Mouse (Mus musculus) midbrain, postnatal 0 days (tissue): Measurements from ENCODE around the gene Scrn2. TPM values are rescaled to one million over a fixed set of nuclear protein-coding genes. Genes with fewer than 3 reads are reported as not detected.
A peak's percentile ranks its signal among the peaks of the same experiment; 100 is the strongest.

Experiments
- ATAC-seq: fragments of 200-750 bp; cut with Nextera tagmentation; 2 replicates; pipeline ENCODE4 v1.8.0; 2017; ENCODE audit warnings: moderate number of reproducible peaks, mild to moderate bottlenecking, moderate TSS enrichment, moderate library complexity; ENCODE audit not compliant: low FRiP score
- DNase-seq: peaks from one replicate; pipeline ENCODE4 v3.0.0-alpha.2; 2015; ENCODE audit warnings: low spot score
- H3K27ac ChIP-seq: fragments of 300-500 bp; sonication (generic); 2 replicates; pipeline ENCODE4 v1.5.1; 2014; ENCODE audit warnings: low read depth, mild to moderate bottlenecking, low read length, mixed read lengths
- H3K27me3 ChIP-seq: fragments of 300-500 bp; sonication (generic); 2 replicates; pipeline ENCODE4 v1.6.1; 2014; ENCODE audit warnings: low read length, control low read depth, mixed read lengths; ENCODE audit not compliant: insufficient read depth
- H3K36me3 ChIP-seq: fragments of 300-500 bp; sonication (generic); 2 replicates; pipeline ENCODE4 v1.6.1; 2014; ENCODE audit warnings: low read length, control low read depth, mixed read lengths; ENCODE audit not compliant: insufficient read depth
- H3K4me1 ChIP-seq: fragments of 300-500 bp; sonication (generic); 2 replicates; pipeline ENCODE4 v1.6.1; 2014; ENCODE audit warnings: mild to moderate bottlenecking, control low read depth, antibody characterized with exemption, low read length, mixed read lengths; ENCODE audit not compliant: insufficient read depth
- H3K4me2 ChIP-seq: fragments of 300-500 bp; sonication (generic); 2 replicates; pipeline ENCODE4 v1.6.1; 2014; ENCODE audit warnings: low read depth, mild to moderate bottlenecking, low read length, mixed read lengths; ENCODE audit not compliant: poor library complexity, severe bottlenecking
- H3K4me3 ChIP-seq: fragments of 300-500 bp; sonication (generic); 2 replicates; pipeline ENCODE4 v1.5.1; 2014; ENCODE audit warnings: low read depth, mild to moderate bottlenecking, low read length, moderate library complexity
- H3K9ac ChIP-seq: fragments of 300-500 bp; sonication (generic); replicated peaks from 2 replicates; pipeline ENCODE4 v1.6.1; 2014; ENCODE audit warnings: mild to moderate bottlenecking, low read length, moderate library complexity, mixed read lengths; ENCODE audit not compliant: poor library complexity, severe bottlenecking
- H3K9me3 ChIP-seq: fragments of 300-500 bp; sonication (generic); 2 replicates; pipeline ENCODE4 v1.6.1; 2016; ENCODE audit warnings: low read length, control low read depth
- CTCF ChIP-seq: IDR thresholded peaks from 2 replicates; pipeline ENCODE4 v1.5.1; 2016; ENCODE audit warnings: antibody characterized with exemption, mild to moderate bottlenecking
- WGBS: fragments of 180-500 bp; shearing (Covaris S2); extraction: QIAGEN DNeasy Blood & Tissue Kit; methylation state at CpG from one replicate; pipeline ENCODE4 v1.1.7; 2014; 5-methylcytosine and 5-hydroxymethylcytosine counted together
- polyA plus RNA-seq: library from polyadenylated mRNA; unstranded; fragments of >200 nt; fragmentation: Nextera tagmentation; extraction: Ambion mirVana; gene quantifications from 2 replicates; pipeline ENCODE4 v1.2.1, GENCODE M21; 2015
- total RNA-seq: library from RNA; depleted of rRNA; stranded (reverse); fragments of >200 nt; gene quantifications from 2 replicates; pipeline ENCODE4 v1.2.3, GENCODE M21; 2014

Gene Scrn2
- total and polyA plus RNA-seq, 2 experiments from 2014 or later: 11.1 to 22.3 TPM

DNA sequence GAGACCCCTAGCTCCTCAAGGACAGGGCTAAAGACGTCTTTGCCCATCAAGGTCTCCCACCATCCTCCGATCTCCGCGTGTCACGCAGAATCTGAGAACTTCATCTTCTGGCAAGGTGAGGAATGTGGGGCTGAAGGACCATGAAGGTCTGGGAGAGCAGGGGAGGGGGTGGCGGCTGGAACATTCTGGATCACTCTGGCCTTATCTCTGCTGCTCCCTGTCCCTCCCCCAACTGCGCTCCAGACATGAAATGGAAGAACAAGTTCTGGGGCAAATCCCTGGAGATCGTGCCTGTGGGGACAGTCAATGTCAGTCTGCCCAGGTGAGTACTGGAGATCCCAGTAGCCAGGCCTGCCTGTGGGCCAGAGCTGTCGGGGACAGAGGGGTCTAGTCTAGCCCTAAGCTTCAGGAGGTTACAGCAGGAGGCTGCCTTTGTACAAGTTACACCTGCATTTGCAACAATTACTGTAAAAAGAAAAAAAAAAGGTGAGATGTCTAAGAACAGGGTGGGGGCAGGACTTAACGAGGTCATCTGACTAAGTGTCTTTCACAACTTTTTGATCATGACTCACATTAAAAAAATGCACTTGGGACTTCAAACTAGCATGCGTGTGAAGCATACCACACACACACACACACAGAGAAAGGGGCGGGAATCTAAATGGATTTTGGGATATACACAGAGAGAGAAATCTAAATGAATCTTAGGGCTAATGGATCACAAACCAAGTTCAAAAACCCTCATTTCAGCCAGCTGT lies 36.0 kb downstream of the Scrn2 start:
- no peak for ATAC-seq
- WGBS: 92% methylated on average over 12 of the region's 12 CpGs
- no peaks in the 10 kb centered on the region for H3K27me3 ChIP-seq
- peaks cover 23% of the 10 kb centered on the region for H3K36me3 ChIP-seq
- no peaks in the 10 kb centered on the region for H3K9me3 ChIP-seq
- DNase-seq: no peak
- H3K4me2 ChIP-seq: no peak overlapping the region
- H3K9ac ChIP-seq: no peak overlapping the region
- no peak overlapping the region for H3K4me3 ChIP-seq
- H3K4me1 ChIP-seq: no peaks in the 10 kb centered on the region
- no peak overlapping the region for H3K27ac ChIP-seq
- no peak for TF ChIP-seq CTCF

DNA sequence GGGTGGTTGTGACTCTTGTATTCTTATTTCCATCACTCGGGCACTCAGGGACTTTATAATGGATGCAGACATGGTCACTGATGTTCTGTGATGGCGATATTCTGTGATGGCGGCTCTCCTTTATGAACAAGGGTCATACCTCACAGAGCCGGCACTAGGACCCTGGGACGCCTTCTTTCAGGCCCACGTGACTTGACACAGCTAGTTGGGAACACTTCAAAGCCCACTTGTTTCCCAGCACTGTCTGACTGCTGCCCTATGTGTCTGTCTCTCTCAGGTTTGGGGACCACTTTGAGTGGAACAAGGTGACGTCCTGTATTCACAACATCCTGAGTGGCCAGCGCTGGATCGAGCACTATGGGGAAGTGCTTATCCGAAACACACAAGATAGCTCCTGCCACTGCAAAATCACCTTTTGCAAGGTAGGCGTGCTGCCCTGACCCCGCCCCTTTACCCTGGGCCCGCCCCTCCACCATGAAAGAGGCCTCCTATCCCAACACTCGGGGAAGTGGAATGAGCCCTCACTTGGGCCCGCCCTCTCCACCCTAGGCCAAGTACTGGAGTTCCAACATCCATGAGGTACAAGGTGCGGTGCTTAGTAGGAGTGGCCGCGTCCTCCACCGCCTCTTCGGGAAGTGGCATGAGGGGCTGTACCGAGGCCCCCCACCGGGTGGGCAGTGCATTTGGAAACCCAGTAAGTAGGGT lies 37.1 kb downstream of the Scrn2 start:
- ATAC-seq (no peak), DNase-seq (peak; percentile 25)
- H3K27me3 ChIP-seq: no peaks in the 10 kb centered on the region
- no peak overlapping the region for H3K4me3 ChIP-seq
- TF ChIP-seq CTCF: no peak
- no peaks in the 10 kb centered on the region for H3K4me1 ChIP-seq
- no peaks in the 10 kb centered on the region for H3K9me3 ChIP-seq
- H3K9ac ChIP-seq: no peak overlapping the region
- no peak overlapping the region for H3K27ac ChIP-seq
- peaks cover 15% of the 10 kb centered on the region for H3K36me3 ChIP-seq
- H3K4me2 ChIP-seq: no peak overlapping the region
- WGBS: 58% methylated on average over 22 of the region's 22 CpGs

DNA sequence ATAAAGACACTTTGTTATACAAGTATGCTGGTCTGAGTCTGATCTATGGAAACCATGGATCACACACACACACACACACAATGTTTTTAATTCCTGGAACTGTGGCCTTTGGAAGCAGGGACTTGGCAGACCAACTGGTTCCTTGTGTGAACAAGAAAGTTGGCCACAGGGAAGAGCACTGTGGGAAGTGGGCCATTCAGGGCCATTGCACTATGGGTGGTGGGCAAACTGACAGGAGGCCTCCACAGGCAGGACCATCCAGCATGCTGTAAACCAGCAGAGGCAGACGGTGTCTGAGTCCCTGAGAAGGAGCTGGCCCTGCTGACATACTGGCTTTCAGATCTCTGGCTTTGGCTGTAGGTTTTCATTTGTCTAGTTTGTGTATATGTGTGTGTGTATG lies 39.6 kb downstream of the Scrn2 start:
- Histone ChIP-seq H3K4me2 (no peak overlapping the region), H3K9ac (no peak overlapping the region), H3K27me3 (no peaks in the 10 kb centered on the region), H3K27ac (no peak overlapping the region), H3K9me3 (no peaks in the 10 kb centered on the region), H3K4me1 (no peaks in the 10 kb centered on the region), H3K4me3 (no peak overlapping the region), H3K36me3 (peaks cover 15% of the 10 kb centered on the region)
- TF ChIP-seq CTCF: no peak
- peak; percentile 34; the same call in 1 of the 2 replicates for ATAC-seq
- WGBS: 56% methylated on average over 1 of the region's 1 CpGs
- peak; percentile 74 for DNase-seq

DNA sequence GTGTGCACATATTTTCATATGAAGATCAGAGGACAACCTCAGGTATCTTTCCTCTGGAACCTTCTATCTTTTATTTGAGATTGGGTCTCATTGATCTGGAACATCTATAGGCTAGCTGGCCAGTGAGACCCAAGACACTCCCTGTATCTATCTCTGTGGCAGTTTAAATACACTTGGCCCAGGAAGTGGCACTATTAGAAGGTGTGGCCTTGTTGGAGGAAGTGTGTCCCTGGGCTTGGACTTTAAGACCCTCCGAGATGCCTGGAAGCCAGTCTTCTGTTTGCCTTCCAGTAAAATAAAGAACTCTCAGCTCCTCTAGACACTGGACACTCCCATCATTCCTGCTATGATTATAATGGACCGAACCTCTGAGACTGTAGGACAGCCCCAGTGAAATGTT lies 40.0 kb downstream of the Scrn2 start:
- H3K27ac ChIP-seq: no peak overlapping the region
- H3K4me1 ChIP-seq: no peaks in the 10 kb centered on the region
- H3K9ac ChIP-seq: no peak overlapping the region
- DNase-seq (no peak), ATAC-seq (no peak)
- no peaks in the 10 kb centered on the region for H3K27me3 ChIP-seq
- H3K4me2 ChIP-seq: no peak overlapping the region
- H3K4me3 ChIP-seq: no peak overlapping the region
- 84% methylated on average over 2 of the region's 2 CpGs for WGBS
- no peak for TF ChIP-seq CTCF
- H3K36me3 ChIP-seq: peaks cover 15% of the 10 kb centered on the region
- no peaks in the 10 kb centered on the region for H3K9me3 ChIP-seq

DNA sequence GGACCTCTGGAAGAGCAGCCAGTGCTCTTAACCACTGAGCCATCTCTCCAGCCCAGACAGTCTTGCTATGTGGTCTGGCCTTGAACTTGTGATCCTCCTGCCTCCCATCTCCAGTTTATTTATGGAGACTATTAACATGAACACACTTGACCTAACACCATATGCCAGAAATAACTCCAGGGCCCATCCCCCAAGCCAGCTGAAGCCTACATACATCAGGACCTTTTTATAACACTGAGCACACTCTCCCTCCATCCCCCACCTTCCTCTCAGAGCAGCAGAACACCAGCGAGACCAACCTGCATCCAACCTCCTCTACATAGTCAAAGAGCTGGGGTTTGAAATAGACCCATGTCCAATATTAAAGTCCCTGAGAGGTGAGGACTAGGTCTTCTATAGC lies 41.4 kb downstream of the Scrn2 start:
- TF ChIP-seq CTCF: no peak
- 75% methylated on average over 1 of the region's 1 CpGs for WGBS

DNA sequence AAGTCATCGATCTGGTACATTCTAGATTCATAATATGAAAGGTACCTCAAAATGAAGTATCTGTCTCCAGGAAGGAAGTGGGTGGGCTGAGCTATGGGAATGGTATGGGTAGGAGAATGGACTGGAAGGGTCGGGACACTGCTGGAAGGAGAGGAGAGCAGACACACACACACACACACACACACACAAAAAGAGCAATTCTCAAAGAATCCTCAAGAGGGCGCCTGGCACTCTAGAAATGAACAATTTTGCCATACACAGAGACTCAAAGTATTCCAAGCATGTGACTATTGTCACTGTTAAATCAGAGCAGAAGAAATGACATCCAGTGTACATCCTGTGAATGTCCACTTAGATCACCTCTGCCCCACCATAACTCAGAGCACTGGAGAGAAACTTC lies 42.8 kb downstream of the Scrn2 start:
- WGBS: 26% methylated on average over 3 of the region's 3 CpGs
- peak; percentile 89 for DNase-seq
- peaks cover 9% of the 10 kb centered on the region for H3K36me3 ChIP-seq

More for the DNA sequence above, 41.4 kb downstream of the Scrn2 start:
- DNase-seq (no peak), ATAC-seq (no peak)
- H3K27ac ChIP-seq: no peak overlapping the region
- H3K4me1 ChIP-seq: no peaks in the 10 kb centered on the region
- H3K36me3 ChIP-seq: peaks cover 15% of the 10 kb centered on the region
- no peak overlapping the region for H3K9ac ChIP-seq
- no peak overlapping the region for H3K4me3 ChIP-seq
- no peaks in the 10 kb centered on the region for H3K9me3 ChIP-seq
- H3K4me2 ChIP-seq: no peak overlapping the region
- H3K27me3 ChIP-seq: no peaks in the 10 kb centered on the region

More for the DNA sequence above, 42.8 kb downstream of the Scrn2 start:
- Histone ChIP-seq H3K4me2 (no peak overlapping the region), H3K27ac (no peak overlapping the region), H3K9me3 (no peaks in the 10 kb centered on the region), H3K27me3 (no peaks in the 10 kb centered on the region), H3K9ac (no peak overlapping the region), H3K4me1 (no peaks in the 10 kb centered on the region), H3K4me3 (no peak overlapping the region)
- TF ChIP-seq CTCF: peak; percentile 98
- ATAC-seq: no peak
